In genomic region chr17:34101604-34102032, GRCm38 (mm10) we compare ENCODE assay signal across 8 mouse cellular contexts. TPM values are rescaled to one million over a fixed set of nuclear protein-coding genes. Genes with fewer than 3 reads are reported as not detected.
DNase-seq lines count a peak whose midpoint lies in the region; ATAC-seq and TF ChIP-seq lines count a peak whose summit lies in the region.

No protein-coding gene starts in this region.

- DNase-seq in ZHBTc4 (ENCODE audit: low read depth, low spot score), result peak; percentile 94
- peak; percentile 99 for DNase-seq in gastrocnemius, postnatal 10 days
- DNase-seq in left cerebral cortex, postnatal 14 days (ENCODE audit: low spot score in 2 of 2), result peak; percentile 94 to 95
- DNase-seq in right cerebral cortex, postnatal 14 days, result peak; percentile 97
- peak; percentile 95 for DNase-seq in urinary bladder, postnatal 25 days (ENCODE audit: low spot score)

- TF ChIP-seq CTCF in cortical plate, adult 2 months (IDR thresholded peaks at IDR 0.05; ENCODE audit: extremely low read depth, insufficient read depth, low read length), result peak; percentile 71

- no peak overlapping the region for H3K27ac ChIP-seq in cortical plate, adult 2 months (ENCODE audit: insufficient read depth, low read length)

- TF ChIP-seq POLR2A in cortical plate, adult 2 months (IDR thresholded peaks at IDR 0.05; ENCODE audit: extremely low read depth, insufficient read depth, low read length), result no peak

- H3K4me3 ChIP-seq in cortical plate, adult 2 months (ENCODE audit: insufficient read depth, low read length), result no peak overlapping the region

- intact Hi-C loops in left cerebral cortex, postnatal 14 days (cut with DNase I), result loop anchor here (2.0 to 10.0 kb wide), 2 partner anchors 67 to 133 kb away; partner anchors contain the start of gene H2-Ob

- ATAC-seq in inflammation-experienced regulatory T-cells, adult 6 months, result peak; percentile 77
- peak; percentile 83 for ATAC-seq in megakaryocyte-erythroid progenitor cell, adult 5-6 weeks (replicated peaks; ENCODE audit: low FRiP score, low TSS enrichment, poor library complexity, severe bottlenecking)

- no peaks in the 10 kb centered on the region for H3K4me1 ChIP-seq in cortical plate, adult 2 months (ENCODE audit: control insufficient read depth, insufficient read depth, low read length)

RNA-seq across cellular contexts. Expression of gene H2-Oa, which starts 9.5 kb away (rescaled TPM):
- polyA plus RNA-seq in cortical plate, adult 2 months (2012; rRNA removed), result 1.4 and 1.7 TPM in 2 replicates
- not detected for total RNA-seq in gastrocnemius, postnatal 10 days (2021)
- 10 to 100 TPM; 14.3 to 81.2 (median 53.9) TPM for polyA plus RNA-seq in inflammation-experienced regulatory T-cells, adult 6 months (2017; shearing (Covaris generic))
- under 1 TPM in 1 of 2 experiments, not detected in 1; 0.32 TPM for total RNA-seq in left cerebral cortex, postnatal 14 days (2021)
- 6.2 and 15.1 TPM in 2 replicates for total RNA-seq in megakaryocyte-erythroid progenitor cell, adult 5-6 weeks (2014; fragmentation: Nextera tagmentation)
- total RNA-seq in megakaryocyte-erythroid progenitor cell, adult 5-6 weeks (2017), result 0.75 and 5.8 TPM in 2 replicates

RNA-seq across cellular contexts. Expression of gene H2-DMa, which starts 17.7 kb away (rescaled TPM):
- 27.3 and 29.4 TPM in 2 replicates for polyA plus RNA-seq in cortical plate, adult 2 months (2012; rRNA removed)
- 1 to 10 TPM; 4.6 to 6.1 TPM for total RNA-seq in gastrocnemius, postnatal 10 days (2021)
- polyA plus RNA-seq in inflammation-experienced regulatory T-cells, adult 6 months (2017; shearing (Covaris generic)), result 100 to 1,000 TPM in 2 of 3 experiments, 10 to 100 TPM in 1; 75.8 to 241 (median 198) TPM
- 10 to 100 TPM; 25.8 to 29.1 TPM for total RNA-seq in left cerebral cortex, postnatal 14 days (2021)
- 26.4 and 41.6 TPM in 2 replicates for total RNA-seq in megakaryocyte-erythroid progenitor cell, adult 5-6 weeks (2014; fragmentation: Nextera tagmentation)
- total RNA-seq in megakaryocyte-erythroid progenitor cell, adult 5-6 weeks (2017), result 35.0 and 36.7 TPM in 2 replicates

RNA-seq across cellular contexts. Expression of gene Brd2, which starts 20.8 kb away (rescaled TPM):
- polyA plus RNA-seq in cortical plate, adult 2 months (2012; rRNA removed), result 181 and 184 TPM in 2 replicates
- 100 to 1,000 TPM in 1 of 2 experiments, 10 to 100 TPM in 1; 91.9 to 114 TPM for total RNA-seq in gastrocnemius, postnatal 10 days (2021)
- polyA plus RNA-seq in inflammation-experienced regulatory T-cells, adult 6 months (2017; shearing (Covaris generic)), result 100 to 1,000 TPM; 115 to 154 (median 144) TPM
- 100 to 1,000 TPM; 231 to 249 TPM for total RNA-seq in left cerebral cortex, postnatal 14 days (2021)
- total RNA-seq in megakaryocyte-erythroid progenitor cell, adult 5-6 weeks (2014; fragmentation: Nextera tagmentation), result 173 and 198 TPM in 2 replicates
- total RNA-seq in megakaryocyte-erythroid progenitor cell, adult 5-6 weeks (2017), result 312 and 511 TPM in 2 replicates

RNA-seq across cellular contexts. Expression of gene H2-DMb2, which starts 41.5 kb away (rescaled TPM):
- polyA plus RNA-seq in cortical plate, adult 2 months (2012; rRNA removed), result 0.79 and 0.84 TPM in 2 replicates
- under 1 TPM; 0.25 to 0.61 TPM for total RNA-seq in gastrocnemius, postnatal 10 days (2021)
- polyA plus RNA-seq in inflammation-experienced regulatory T-cells, adult 6 months (2017; shearing (Covaris generic)), result 10 to 100 TPM in 2 of 3 experiments, 1 to 10 TPM in 1; 9.2 to 14.4 (median 11.3) TPM
- total RNA-seq in left cerebral cortex, postnatal 14 days (2021), result 1 to 10 TPM; 1.0 to 1.1 TPM
- 0.81 and 2.9 TPM in 2 replicates for total RNA-seq in megakaryocyte-erythroid progenitor cell, adult 5-6 weeks (2014; fragmentation: Nextera tagmentation)
- not detected in 2 replicates for total RNA-seq in megakaryocyte-erythroid progenitor cell, adult 5-6 weeks (2017)

RNA-seq across cellular contexts. Expression of gene H2-DMb1, which starts 51.3 kb away (rescaled TPM):
- 3.6 and 4.5 TPM in 2 replicates for polyA plus RNA-seq in cortical plate, adult 2 months (2012; rRNA removed)
- 1 to 10 TPM; 1.4 to 1.8 TPM for total RNA-seq in gastrocnemius, postnatal 10 days (2021)
- polyA plus RNA-seq in inflammation-experienced regulatory T-cells, adult 6 months (2017; shearing (Covaris generic)), result 1 to 10 TPM; 2.3 to 5.0 (median 4.5) TPM
- 1 to 10 TPM; 1.1 to 1.6 TPM for total RNA-seq in left cerebral cortex, postnatal 14 days (2021)
- 3.8 and 9.1 TPM in 2 replicates for total RNA-seq in megakaryocyte-erythroid progenitor cell, adult 5-6 weeks (2014; fragmentation: Nextera tagmentation)
- total RNA-seq in megakaryocyte-erythroid progenitor cell, adult 5-6 weeks (2017), result 10.1 and 22.9 TPM in 2 replicates
